Mouse (Mus musculus) adrenal gland, adult 2 months (tissue): ENCODE results near the gene Safb. TPM values are rescaled to one million over a fixed set of nuclear protein-coding genes. Genes with fewer than 3 reads are reported as not detected.
A peak's percentile ranks its signal among the peaks of the same experiment; 100 is the strongest.

ENCODE experiments used
- DNase-seq: peaks from one replicate; pipeline ENCODE4 v3.0.0; 2021
- polyA plus RNA-seq: library from polyadenylated mRNA; depleted of rRNA; stranded (reverse); fragments of >200 nt; gene quantifications from 2 replicates; pipeline ENCODE4 v1.2.3, GENCODE M21; 2012; rRNA removed
- total RNA-seq, 2 experiments: library from RNA; stranded (reverse); gene quantifications; 2 replicates each; pipeline ENCODE4 v1.2.3; 2021

Gene Safb
- total and polyA plus RNA-seq, 3 experiments: 87.4 to 126 (median 121) TPM

DNA sequence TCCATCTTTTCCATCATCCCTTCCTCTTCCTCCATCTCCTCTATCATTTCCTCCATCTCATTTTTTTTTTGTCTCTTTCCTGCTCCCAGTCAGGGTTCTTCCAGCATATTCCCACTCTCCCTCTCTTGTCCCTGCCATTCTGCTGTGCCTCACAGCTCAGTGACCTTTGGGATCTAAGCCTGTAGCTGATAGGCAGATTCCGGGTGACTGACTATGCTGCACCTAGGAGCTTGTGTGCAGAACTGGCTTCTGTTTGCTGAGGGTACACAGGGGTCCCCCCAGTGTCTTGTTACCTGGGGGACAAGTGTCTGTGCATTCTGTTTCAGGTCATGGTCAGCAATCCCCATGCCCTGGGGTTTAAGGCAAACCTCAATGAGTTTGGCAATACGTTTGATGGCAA is 70.1 kb downstream of the Safb start:
- peak; percentile 41 for DNase-seq

DNA sequence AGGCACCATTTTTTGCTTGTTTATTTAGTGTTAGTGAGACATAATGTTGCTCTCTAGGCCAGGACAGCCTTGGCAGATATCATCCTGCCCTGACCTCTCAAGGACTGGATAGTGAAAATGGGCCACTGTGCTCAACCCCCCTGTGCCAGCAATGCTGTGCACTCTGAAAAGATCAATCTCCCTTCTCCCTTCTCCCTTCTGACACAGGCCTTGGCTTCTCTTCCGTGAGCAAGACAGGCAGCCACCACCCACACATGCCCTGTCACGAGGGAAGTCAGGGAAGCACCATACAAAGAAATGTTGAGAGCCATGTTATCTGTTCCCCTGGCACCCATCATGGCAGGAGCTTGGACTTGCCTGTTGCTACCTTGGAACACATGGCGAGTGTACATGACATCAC is 70.7 kb downstream of the Safb start:
- peak; percentile 74 for DNase-seq

Other genes starting within 250 kb of the Safb start
- gene Ptprs, start 108.3 kb upstream of the Safb start, total RNA-seq: 100 to 1,000 TPM; 149 to 249 TPM
- 573 and 605 TPM in 2 replicates for gene Ptprs, start 108.3 kb upstream of the Safb start, polyA plus RNA-seq
- gene Znrf4, start 72.4 kb upstream of the Safb start, total RNA-seq: not detected
- not detected in 2 replicates for gene Znrf4, start 72.4 kb upstream of the Safb start, polyA plus RNA-seq
- under 1 TPM; 0.31 to 0.98 TPM for gene Gm20219, start 30.4 kb upstream of the Safb start, total RNA-seq
- 2.6 and 3.0 TPM in 2 replicates for gene Gm20219, start 30.4 kb upstream of the Safb start, polyA plus RNA-seq
- gene Safb2, start 240 bp upstream of the Safb start, total RNA-seq: 100 to 1,000 TPM in 1 of 2 experiments, 10 to 100 TPM in 1; 82.8 to 119 TPM
- gene Safb2, start 240 bp upstream of the Safb start, polyA plus RNA-seq: 65.4 and 89.2 TPM in 2 replicates
- gene 2410015M20Rik, start 24.9 kb downstream of the Safb start, total RNA-seq: 100 to 1,000 TPM; 317 to 361 TPM
- 98.0 and 117 TPM in 2 replicates for gene 2410015M20Rik, start 24.9 kb downstream of the Safb start, polyA plus RNA-seq
- gene Rpl36, start 28.6 kb downstream of the Safb start, total RNA-seq: 100 to 1,000 TPM; 720 to 828 TPM
- gene Rpl36, start 28.6 kb downstream of the Safb start, polyA plus RNA-seq: 1,273 and 1,721 TPM in 2 replicates
- 100 to 1,000 TPM; 549 to 571 TPM for gene Lonp1, start 42.1 kb downstream of the Safb start, total RNA-seq
- gene Lonp1, start 42.1 kb downstream of the Safb start, polyA plus RNA-seq: 447 and 560 TPM in 2 replicates
- 1 to 10 TPM; 1.1 to 6.6 TPM for gene Catsperd, start 43.3 kb downstream of the Safb start, total RNA-seq
- gene Catsperd, start 43.3 kb downstream of the Safb start, polyA plus RNA-seq: 1.4 and 1.9 TPM in 2 replicates
- 10 to 100 TPM; 64.3 to 77.8 TPM for gene Ranbp3, start 88.5 kb downstream of the Safb start, total RNA-seq
- gene Ranbp3, start 88.5 kb downstream of the Safb start, polyA plus RNA-seq: 82.4 and 97.1 TPM in 2 replicates
- gene Ndufa11, start 132.9 kb downstream of the Safb start, total RNA-seq: 100 to 1,000 TPM; 263 to 339 TPM
- gene Ndufa11, start 132.9 kb downstream of the Safb start, polyA plus RNA-seq: 862 and 877 TPM in 2 replicates
- 10 to 100 TPM; 26.8 to 31.6 TPM for gene Vmac, start 133.2 kb downstream of the Safb start, total RNA-seq
- 50.2 and 57.3 TPM in 2 replicates for gene Vmac, start 133.2 kb downstream of the Safb start, polyA plus RNA-seq
- gene Nrtn, start 172.7 kb downstream of the Safb start, total RNA-seq: 1 to 10 TPM; 3.2 to 3.9 TPM
- gene Nrtn, start 172.7 kb downstream of the Safb start, polyA plus RNA-seq: 53.9 and 64.0 TPM in 2 replicates
- gene Dus3l, start 179.9 kb downstream of the Safb start, total RNA-seq: 10 to 100 TPM; 30.0 to 36.2 TPM
- gene Dus3l, start 179.9 kb downstream of the Safb start, polyA plus RNA-seq: 104 and 121 TPM in 2 replicates
- gene Prr22, start 185.4 kb downstream of the Safb start, total RNA-seq: under 1 TPM; 0.43 to 0.73 TPM
- gene Prr22, start 185.4 kb downstream of the Safb start, polyA plus RNA-seq: 4.7 and 5.6 TPM in 2 replicates
- 1 to 10 TPM; 5.7 to 7.8 TPM for gene Rfx2, start 246.2 kb downstream of the Safb start, total RNA-seq
- gene Rfx2, start 246.2 kb downstream of the Safb start, polyA plus RNA-seq: 12.3 and 13.4 TPM in 2 replicates